Mouse (Mus musculus): ENCODE data around the gene Npr2.

Npr2 gene

DNA sequence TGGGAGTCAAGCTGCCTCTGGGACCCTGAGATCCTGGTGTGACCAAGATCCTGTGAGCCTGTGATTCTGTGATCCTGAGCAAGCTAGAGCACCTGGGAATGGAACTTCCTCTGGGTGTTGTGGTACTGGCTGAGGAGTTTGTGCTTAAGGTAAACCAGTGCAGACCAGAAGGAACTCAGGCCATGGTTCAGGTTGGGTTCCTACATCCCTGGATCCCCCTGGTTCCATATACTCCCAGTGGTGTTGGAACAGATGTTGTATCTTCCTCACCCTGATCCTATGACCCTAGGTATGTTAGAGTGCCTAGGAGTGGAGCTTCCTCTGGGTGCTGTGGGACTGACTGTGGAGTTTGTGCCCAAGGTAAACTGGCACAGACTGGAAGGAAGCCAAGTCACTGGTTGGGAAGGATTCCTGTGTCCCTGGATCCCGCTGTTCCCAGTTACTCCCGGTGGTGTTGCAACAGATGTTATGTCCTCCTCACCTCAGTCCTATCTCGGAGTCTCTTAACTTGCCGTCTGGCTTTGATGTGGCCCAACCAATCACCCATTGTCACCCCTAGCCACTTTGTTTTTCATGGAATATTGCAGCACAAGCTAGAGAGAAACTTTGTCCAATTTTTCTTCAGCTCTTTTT lies 11.5 kb upstream of the Npr2 start:
- in situ Hi-C loops (cut with MboI; ENCODE audit: low sequenced_read_pairs), result no loop called here

DNA sequence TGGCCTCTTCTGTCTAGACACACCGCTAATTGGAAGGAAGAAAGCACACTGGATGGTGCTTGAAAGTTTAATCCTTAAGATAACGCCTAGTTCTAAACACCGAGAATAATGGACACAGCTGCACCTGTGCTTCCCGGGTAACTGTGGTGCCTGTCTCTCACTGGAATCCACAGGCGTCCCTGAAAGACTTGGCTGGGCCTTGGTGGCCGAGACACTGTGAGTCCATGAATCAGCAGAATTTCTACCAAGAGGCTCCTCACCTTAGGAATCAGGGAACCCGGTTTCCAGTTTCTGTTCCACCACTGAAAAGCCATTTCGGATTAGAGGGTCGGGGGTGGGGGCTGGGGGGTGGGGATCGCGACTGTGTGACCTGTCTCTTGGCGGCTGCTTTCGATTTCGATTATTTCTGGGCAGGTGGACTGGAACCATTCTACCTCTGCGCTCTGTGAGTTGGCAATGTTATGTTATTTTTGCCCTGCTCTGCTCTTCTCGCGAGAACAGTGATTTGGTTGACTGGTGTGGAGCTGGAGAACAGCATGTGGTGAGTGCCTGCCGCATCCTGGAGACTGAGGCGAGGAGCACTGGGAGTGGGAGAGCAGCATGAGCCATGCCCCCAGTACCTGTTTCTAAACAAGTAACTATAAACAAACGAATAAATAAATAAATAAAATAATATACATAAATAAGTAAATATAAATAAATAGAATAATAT lies 2.5 kb upstream of the Npr2 start:
- in situ Hi-C loops (cut with MboI; ENCODE audit: low sequenced_read_pairs), result no loop called here

DNA sequence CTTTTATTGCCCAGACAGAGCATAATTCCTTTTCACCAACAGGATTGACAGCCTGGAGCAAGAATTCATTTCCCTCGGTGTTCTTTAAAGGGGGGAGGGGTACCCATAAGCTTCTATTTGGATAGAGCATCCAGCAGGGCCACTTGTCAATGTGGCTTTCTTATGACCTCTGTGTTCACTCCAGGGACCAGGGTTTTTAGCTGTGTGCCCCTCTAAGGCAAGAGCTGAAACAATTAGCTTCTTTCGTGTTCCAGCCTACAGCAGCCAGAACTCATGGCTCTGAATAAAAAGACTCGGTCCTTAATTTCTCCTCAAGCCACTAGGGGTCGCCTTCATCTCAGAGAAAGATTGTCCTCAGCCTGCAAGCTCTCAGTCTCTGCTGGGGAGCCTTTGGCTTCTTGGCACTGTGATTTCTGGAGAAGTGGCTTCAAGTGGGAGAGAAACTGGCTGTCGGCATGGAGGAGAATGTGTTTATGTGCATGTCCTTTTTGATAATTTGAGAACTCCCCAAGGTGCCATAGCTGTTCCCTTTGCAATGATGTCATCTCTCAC lies 1.6 kb upstream of the Npr2 start:
- in situ Hi-C loops (cut with MboI; ENCODE audit: low sequenced_read_pairs), result no loop called here

DNA sequence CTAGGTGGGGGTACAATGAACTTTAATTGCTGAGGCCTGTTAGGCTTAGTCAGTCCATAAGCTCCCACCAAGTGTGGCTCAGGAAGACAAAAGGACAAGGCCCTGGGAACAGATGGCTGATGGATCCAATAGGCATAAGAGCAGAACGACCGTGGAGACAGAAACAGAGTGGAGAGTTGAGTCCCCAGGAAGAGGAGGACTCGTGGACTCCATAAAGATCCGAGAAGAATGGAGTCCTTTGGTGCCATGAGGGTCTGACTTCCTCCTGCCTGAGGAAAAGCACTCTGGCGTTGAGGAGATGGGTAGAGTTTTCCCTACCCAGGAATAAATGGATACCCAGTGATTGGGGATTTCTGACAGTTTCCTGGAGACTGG lies 1.1 kb upstream of the Npr2 start:
- in situ Hi-C loops (cut with MboI; ENCODE audit: low sequenced_read_pairs), result no loop called here

DNA sequence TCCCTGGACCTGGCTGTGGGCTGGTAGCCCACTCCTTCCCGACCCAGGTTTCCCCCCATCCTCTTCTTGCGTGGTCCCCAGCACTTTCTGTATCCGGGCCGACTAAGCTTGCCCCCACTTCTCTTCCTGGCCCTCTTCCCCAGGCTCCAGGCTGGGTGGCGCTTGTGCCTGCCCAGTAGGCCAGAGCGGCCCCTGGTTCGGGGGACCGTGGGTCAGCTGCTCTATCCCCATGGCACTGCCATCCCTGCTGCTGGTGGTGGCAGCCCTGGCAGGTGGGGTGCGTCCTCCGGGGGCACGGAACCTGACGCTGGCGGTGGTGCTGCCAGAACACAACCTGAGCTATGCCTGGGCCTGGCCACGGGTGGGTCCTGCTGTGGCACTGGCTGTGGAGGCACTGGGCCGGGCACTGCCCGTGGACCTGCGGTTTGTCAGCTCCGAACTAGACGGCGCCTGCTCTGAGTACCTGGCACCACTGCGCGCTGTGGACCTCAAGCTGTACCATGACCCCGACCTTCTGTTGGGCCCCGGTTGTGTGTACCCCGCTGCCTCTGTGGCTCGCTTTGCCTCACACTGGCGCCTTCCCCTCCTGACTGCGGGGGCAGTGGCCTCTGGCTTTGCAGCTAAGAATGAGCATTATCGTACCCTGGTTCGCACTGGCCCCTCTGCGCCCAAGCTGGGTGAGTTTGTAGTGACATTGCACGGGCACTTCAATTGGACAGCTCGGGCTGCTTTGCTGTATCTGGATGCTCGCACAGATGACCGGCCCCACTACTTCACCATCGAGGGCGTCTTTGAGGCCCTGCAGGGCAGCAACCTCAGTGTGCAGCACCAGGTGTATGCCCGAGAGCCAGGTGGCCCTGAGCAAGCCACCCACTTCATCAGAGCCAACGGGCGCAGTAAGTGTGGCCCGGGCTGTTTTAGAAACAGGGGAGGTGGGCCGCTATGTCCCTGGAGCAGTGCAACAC lies 503 bp downstream of the Npr2 start:
- in situ Hi-C loops (cut with MboI; ENCODE audit: low sequenced_read_pairs), result no loop called here

DNA sequence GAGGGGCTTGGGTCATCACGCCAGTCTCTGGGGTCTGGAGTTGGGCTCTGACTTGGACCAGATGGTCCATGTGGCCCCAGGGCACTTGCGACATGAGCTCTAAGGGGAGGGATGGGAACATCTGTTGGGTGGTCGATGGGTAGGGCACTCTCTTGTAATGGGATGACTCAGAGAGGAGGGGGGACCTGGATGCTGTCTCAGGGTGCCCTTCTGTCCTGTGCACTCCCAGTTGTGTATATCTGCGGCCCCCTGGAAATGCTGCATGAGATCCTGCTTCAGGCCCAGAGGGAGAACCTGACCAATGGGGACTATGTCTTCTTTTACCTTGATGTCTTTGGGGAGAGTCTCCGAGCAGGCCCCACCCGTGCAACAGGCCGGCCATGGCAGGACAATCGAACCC lies 1.6 kb downstream of the Npr2 start:
- in situ Hi-C loops (cut with MboI; ENCODE audit: low sequenced_read_pairs), result no loop called here

DNA sequence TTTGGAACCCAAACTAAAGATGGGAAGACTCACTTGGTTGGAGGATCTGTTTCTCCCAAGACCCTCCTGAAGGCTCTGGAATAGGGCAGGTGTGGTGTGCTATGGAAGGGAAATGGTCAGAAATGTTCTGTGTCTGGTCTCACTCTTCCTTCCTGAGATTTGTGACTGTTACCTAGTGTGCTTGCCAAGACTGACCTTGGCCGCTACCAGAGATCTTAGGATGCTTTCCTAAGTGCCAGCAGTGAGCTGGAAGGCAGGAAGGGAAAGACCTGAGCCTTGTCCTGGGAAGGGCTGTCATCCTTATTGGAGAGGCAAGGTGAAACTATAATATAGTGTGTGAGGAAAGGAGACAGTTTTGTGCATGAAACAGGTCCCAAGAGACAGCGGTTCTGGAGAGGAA lies 2.0 kb downstream of the Npr2 start:
- in situ Hi-C loops (cut with MboI; ENCODE audit: low sequenced_read_pairs), result no loop called here

DNA sequence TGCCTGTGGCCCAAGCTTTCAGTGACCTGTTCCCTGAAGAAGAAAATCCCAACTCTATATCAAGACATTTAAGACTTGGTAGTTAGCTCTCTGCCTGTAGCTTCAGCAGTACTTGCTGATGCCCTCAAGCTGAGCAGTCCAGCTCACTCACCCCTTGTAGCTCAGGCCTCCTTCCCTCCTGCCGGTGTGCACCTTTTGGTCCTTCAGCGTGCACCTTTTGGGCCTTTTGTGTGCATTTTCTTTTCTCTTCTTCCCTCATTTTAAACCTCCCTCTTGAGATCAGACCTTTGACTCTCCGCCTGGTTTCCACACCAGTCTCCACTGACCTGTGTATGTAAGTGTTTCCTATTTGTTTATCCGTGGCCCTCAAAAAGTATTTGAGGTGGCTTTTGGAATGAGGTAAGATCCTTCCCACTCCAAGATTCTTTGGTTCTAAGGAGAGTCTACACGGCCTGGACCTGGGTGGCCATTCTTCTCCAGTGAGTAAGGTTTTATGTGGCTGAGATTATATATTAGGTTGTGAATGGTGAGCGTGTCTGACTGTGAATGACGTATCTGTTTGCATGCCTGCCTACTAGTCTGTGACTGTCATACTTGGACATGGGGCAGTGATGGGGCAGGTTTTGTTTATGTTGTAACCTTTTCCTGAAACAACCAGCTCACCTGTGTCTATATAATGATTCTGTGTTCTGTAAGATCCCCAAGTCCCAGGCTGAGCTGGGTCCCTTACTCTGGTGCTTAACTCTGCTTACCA lies 3.1 kb downstream of the Npr2 start:
- in situ Hi-C loops (cut with MboI; ENCODE audit: low sequenced_read_pairs), result no loop called here

DNA sequence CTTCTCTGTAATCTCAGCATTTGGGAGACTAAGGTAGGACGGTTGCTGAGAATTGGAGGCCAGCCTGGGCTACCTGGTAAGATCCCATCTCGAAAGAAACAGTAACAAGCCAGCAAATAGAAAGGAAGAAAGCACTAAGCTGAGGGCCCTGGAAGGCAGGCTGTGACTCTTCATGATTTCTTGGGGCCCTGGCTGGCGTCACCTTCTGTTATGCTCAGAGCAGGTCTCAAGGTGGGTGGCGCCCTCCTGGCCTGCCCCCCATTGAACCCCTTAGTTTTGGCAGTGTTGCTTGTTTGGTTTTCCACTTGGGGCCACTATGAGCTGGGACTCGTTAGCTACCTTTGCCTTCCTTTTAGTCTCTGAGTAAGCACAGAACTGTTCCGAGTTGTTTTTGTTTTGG lies 5.0 kb downstream of the Npr2 start:
- in situ Hi-C loops (cut with MboI; ENCODE audit: low sequenced_read_pairs), result no loop called here

DNA sequence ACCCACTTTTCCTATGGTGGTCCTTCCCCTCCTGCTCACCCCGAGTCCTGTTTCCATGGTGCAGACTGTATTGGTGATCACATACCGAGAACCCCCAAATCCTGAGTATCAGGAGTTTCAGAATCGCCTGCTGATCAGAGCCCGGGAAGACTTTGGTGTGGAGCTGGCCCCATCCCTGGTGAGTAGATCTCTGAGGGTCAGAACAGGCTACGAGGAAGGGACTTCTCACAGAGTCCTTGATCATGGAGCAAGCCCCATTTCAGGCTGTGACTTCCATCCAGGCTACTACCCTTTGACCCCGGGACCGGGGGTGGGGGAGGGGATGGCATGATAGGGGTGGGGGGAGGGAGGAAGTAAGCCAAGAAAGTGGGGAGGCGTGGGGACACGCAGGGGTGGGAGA lies 8.3 kb downstream of the Npr2 start:
- in situ Hi-C loops (cut with MboI; ENCODE audit: low sequenced_read_pairs), result no loop called here

DNA sequence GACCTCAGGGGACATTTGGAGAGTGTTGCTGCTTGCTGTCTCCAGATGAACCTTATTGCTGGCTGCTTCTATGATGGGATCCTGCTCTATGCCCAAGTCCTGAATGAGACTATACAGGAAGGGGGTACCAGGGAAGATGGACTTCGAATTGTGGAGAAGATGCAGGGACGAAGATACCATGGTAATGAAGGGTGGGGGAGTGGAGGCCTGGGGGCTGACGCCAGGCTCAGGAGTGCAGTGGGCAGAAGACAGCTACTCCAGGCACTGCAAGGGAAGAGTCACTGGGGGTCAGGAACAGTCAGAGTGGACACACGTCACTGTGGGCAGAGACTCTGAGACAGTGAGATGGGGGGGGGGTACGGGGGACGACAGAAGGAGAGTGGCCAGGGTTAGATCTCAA lies 8.8 kb downstream of the Npr2 start:
- in situ Hi-C loops (cut with MboI; ENCODE audit: low sequenced_read_pairs), result no loop called here

DNA sequence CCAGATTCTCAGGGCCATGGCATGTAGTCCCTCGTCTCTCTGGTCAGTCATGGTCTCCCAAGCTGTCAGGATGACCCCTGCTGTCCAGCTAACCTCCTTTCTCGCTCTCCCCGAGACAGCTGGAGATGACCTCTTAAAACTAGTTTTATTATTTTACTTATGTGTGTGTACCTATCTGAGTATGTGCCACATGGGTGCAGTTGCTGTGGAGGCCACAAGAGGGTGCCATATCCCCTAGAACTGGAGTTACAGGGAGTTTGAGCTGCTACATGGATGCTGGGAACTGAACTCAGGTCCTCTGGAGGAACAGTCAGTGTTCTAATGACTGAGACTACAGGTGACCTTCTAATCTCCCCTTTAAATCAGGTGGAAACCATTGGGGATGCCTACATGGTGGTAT lies 18.0 kb downstream of the Npr2 start:
- in situ Hi-C loops (cut with MboI; ENCODE audit: low sequenced_read_pairs), result no loop called here

DNA sequence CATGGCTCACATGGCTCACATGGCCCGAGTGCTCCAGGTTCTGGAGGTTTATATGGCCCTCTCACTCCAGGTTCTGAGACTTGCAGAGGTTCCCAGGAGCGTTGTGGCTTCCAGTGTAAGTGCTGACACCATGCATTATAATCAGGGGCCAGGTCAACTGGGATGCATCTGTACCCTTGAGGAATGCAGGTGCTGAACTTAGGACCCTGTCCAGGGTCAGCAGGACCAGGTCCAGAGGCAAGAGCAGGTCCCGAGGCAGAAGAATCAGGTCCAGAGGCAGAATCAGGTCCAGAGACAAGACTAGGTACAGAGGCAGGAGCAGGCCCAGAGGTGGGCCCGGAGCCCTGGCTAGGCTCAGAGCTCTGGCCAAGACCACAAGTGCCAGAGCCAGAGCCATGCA lies 21.0 kb downstream of the Npr2 start:
- in situ Hi-C loops (cut with MboI; ENCODE audit: low sequenced_read_pairs), result no loop called here

DNA sequence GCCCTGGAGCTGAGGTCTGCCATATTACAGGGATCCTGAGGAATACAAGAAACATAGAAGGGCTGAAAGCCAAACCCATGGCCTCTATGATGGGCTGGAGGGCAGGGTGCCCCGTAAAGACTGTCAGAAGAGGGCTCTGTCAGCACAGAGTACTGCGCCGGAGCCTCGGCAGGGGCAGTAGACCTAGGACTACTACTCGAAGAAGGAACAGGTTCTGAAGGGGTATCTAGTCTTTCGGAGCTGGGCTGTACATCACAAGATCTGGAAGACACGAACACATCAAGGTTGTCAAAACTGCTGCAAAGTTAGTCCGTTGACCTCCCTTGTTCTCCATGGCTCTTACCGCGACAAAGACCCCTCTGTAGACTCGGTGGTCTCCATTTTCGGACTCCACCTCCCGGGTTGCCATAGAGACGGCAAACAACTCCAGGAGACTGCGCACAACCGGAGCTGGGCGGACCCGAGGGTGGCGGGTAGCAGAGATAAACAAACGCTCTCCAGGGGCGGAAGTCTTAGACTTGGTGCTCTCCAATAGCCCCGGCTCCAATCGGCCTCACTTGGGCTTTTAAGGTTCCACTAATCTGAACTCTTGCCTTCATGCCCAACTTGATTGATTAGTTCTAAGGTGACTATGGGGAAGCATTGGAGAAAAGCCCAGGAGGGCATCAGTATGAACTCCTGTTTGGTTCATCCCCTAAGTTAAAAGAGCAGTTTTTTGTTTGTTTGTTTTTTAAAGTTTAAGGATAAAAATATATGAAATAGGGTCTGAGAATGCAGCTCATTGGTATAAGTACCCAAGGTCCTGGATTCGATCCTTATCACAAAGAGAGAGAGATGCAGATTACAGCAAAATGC lies 21.7 kb downstream of the Npr2 start, which contains the start of gene Spag8:
Spag8 (minus strand) TSS at position 434 of the 855 bp plus-strand sequence.
- in situ Hi-C loops (cut with MboI; ENCODE audit: low sequenced_read_pairs), result no loop called here

DNA sequence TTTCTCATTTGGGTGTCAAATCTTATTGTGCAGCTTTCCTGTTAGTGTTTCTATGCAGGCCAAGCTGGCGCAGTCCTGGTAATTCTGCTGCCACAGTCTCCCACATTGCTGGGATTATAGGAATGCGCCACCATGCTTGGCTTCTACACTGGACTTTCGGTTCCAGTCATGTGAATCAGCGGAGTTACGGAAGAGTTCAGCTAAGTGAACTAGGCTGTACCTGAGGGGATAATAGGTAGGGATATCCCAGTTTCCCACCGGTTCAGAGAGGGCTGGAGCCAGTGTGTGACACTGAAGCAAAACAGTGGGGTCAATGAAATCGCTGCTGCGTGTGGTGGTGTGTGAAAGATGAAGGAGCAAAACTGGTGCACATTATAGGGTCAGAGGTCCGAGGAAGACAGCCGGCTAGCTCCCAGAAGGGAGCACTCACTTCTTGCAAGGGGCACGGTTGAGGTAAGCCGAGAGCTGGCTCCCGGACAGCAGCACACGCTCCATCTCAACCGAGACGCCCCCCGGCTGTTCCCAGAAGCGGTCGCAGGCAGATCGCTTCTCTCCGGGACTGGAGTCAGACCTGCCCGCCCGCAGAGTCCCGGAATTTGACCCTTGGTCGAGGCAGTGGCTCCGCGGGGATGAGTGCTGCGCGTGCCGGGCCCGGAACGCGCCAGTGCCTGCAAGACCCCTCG lies 24.1 kb downstream of the Npr2 start:
- in situ Hi-C loops (cut with MboI; ENCODE audit: low sequenced_read_pairs), result no loop called here

DNA sequence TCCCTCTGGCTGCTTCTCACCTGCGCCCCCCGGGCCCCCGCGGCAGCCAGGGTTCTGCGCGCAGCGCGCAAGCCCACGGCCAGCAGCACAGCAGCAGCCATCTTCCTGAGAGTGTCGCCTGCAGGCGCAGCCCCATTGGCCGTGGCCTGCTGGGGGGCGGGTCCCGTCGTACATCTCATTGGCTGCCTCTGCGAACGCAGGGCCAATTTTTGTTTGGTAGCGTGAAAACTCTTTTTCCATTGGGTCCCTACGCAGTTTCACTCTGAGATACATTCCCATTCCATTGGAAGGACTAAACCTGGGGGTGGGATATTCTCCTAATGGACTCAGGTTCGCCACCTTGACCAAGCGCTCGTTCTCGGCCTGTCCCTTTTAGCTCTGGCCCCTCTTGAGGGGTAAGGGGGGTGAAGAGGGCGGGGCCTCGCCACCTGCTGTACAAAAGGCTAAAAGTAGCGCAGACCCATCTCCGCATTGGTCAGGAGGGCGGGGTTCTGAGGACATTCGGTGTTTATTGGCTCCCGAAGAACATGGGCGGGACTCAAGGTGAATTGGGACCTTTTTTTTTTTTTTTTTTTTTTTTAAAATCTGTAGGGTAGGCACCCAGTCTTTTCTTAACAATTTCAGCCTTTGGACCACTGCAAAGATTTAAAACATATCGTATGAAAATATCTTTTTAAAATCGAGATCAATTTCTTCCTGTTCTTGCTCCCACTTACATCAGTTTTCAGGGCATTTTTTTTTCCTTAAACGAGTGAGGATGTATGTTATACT lies 24.8 kb downstream of the Npr2 start, which contains the start of gene Hint2:
Hint2 (minus strand) TSS at position 128 of the 771 bp plus-strand sequence.
- in situ Hi-C loops (cut with MboI; ENCODE audit: low sequenced_read_pairs), result no loop called here

DNA sequence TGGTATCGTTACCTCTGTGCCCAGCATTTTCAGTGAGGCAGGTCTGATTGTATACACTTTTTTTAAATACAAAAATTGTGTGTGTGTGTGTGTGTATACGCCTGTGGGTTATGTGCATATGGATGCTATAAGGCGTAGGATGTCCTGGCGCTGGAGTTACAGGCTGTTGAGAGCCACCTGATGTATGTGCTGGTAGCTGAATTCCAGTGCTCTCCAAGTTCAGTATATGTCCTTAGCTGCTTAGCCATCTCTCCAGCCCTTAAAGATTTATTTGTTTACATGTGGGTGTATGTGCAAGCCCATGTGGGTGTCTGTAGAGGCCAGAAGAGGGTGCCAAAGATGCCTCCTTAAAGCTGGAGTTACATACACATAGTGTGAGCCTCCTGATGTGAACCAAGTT lies 25.4 kb downstream of the Npr2 start:
- in situ Hi-C loops (cut with MboI; ENCODE audit: low sequenced_read_pairs), result no loop called here

DNA sequence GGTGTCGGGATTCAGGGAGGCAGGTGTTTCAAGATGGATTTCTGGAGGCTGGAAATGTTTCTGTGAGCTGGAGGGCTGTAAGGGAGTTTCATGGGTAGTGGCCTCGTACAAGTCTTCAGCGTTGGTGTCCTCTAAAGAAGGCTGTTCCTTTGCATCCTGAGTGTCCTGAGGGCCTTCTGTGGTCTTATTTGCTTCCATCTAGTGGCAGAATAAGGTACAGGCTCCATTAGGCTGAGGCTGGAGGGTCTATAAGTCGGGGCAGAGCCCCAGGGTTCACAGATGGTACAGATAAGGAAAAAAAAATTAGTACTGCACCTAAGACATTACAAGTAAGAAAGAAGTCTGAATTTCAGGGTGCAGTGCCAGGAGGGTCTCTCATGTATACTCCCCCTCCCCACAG lies 34.7 kb downstream of the Npr2 start:
- in situ Hi-C loops (cut with MboI; ENCODE audit: low sequenced_read_pairs), result no loop called here

Measured in CH12F3 (cell line).